Mouse (Mus musculus): ENCODE measurements around the gene Ddx23.

- TF ChIP-seq CTCF (IDR thresholded peaks at IDR 0.05; ENCODE audit: extremely low read depth, insufficient read depth, low read length) (no peak), POLR2A (IDR thresholded peaks at IDR 0.05; ENCODE audit: extremely low read depth, insufficient read depth, low read length) (no peak)
Measured at GRCm38 (mm10) chr15:98596609-98597008, 66.1 kb downstream of the Ddx23 start.
